Mouse (Mus musculus) gastrocnemius, adult 18-20 months (tissue): ENCODE results near the gene 1700092M07Rik. TPM values are rescaled to one million over a fixed set of nuclear protein-coding genes. Genes with fewer than 3 reads are reported as not detected.

Source experiments
- DNase-seq: peaks from one replicate; pipeline ENCODE4 v3.0.0; 2021; ENCODE audit warnings: low spot score
- long read RNA-seq, 2 experiments: library from polyadenylated mRNA; stranded (forward); transcript quantifications; one replicate each; pipeline ENCODE4 v2.0.0; 2021
- total RNA-seq, 2 experiments: library from RNA; stranded (reverse); gene quantifications; 2 replicates each; pipeline ENCODE4 v1.2.3; 2021

The 1700092M07Rik gene
- 1 to 10 TPM in 1 of 2 experiments, not detected in 1; 1.0 TPM for total RNA-seq
- long read RNA-seq, experiment 1, result 0 reads
- long read RNA-seq, experiment 2, result 0 reads

GRCm38 (mm10) chr19:8740603-8741002 lies at the start of gene 1700092M07Rik:
TSS of gene 1700092M07Rik (plus strand) at chr19:8740718.
- no peak for DNase-seq

GRCm38 (mm10) chr19:8691871-8692539 lies 48.5 kb upstream of the 1700092M07Rik start:
- no peak for DNase-seq

- DNase-seq, result no peak
Measured at GRCm38 (mm10) chr19:8692740-8693139, 47.8 kb upstream of the 1700092M07Rik start.

- no peak for DNase-seq
Measured at GRCm38 (mm10) chr19:8695330-8695729, 45.2 kb upstream of the 1700092M07Rik start.

DNA sequence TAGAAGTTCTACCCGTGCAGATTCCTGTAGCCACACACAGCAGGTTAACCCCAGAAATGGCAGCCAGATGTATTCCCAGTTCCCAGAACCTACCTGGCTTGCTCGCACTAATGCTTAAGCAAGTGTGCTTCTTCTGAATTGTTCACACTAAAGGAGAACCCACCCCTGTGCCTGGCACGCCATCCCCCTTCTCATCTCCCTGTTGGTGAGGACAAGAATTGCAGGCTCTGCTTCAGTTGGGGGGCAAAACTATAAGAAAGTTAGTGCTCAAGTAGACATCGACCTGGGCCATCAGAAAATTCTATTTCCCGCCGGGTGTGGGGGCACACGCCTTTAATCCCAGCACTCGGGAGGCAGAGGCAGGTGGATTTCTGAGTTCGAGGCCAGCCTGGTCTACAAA lies 40.9 kb upstream of the 1700092M07Rik start:
- DNase-seq, result no peak

GRCm38 (mm10) chr19:8702458-8702857 lies 38.1 kb upstream of the 1700092M07Rik start:
- DNase-seq, result no peak

DNA sequence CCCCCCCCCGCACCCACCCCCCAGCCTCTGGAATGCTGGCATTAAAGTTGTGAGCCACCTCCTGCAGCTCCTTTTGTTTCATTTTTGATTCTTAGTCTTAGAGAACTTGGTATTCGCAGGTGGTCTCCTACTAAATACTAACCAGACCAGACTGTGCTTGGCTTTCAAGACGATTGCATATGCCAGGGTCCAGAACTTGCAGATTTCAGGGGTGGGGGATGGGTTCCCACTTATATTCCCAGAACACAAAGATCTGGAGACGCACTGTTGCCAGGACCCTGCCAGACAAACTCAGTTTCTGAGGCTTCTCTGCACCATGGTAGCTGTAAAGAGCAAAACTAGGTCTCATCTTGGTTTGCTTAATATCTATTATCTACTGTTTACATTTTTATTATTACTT lies 36.9 kb upstream of the 1700092M07Rik start:
- DNase-seq, result no peak

DNA sequence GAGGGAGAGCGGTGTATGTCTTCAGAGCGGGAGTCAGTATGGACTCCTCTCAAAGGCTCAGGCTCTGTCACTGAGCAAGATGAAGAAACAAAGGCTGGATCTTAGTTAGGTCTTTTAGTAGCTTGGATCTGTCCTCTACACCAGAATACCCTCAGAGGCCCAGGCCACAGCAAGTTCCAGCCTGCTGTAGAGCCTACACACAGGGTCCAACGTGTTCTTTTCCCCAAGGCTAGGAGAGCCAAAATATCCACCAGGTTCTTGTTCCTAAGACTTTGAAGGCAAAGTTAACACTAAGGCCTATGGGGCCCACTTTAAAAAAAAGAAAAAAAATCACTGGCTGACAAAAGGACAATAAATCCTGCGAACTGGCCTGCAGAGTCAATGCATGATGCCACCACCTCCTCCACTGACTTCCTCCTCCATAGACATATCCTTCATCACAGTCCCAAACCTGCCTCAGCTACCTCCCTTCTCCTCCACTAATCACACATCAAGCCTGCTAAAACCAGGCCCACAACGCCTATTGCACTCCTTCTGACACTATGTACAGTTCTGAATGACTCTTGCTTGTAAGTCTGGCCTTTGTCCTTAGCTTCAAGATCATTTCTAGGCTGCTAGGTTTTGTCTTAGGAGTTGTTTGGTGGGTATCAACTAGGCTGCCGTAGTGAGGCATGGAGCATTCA lies 35.4 kb upstream of the 1700092M07Rik start:
- no peak for DNase-seq

- no peak for DNase-seq
Measured at GRCm38 (mm10) chr19:8706132-8706667, 34.3 kb upstream of the 1700092M07Rik start.

DNA sequence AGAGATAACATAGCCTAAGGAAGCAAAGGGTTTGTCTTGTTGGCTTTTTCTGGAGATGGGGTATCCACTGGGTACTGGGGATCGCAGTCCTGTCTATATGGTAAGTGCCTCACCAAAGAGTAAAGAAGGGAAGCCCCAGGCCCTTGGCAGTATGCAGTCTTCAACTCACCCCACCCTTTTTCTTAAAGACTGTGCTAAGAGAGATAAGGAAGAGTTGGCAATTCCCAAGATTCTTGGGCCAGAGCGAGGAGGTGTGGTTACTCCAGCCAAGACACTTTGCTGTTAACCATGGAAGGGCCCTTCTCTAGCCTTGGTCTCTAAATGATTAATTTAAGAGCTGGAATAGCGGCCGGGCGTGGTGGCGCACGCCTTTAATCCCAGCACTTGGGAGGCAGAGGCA lies 33.6 kb upstream of the 1700092M07Rik start:
- DNase-seq, result no peak

DNA sequence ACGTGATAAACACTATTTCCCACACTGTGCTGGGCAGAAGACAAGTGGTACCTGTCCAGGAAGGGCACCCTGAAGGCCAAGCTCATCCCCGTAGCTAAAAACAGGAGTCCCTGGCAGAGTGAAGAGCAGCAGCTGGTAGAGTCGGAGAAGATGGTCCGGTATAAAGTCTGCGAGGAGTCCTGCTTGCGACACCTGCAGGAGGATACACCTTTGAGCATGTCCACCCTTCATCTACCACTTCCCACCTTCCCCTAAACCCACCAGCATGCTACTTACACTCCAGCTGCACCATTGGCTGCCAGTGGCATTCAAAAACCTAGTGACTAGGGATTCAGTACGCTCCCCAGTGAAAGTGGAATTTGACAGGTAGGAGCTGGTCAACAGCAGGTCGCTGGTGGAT lies 31.6 kb upstream of the 1700092M07Rik start:
- no peak for DNase-seq

GRCm38 (mm10) chr19:8710057-8710456 lies 30.5 kb upstream of the 1700092M07Rik start:
- DNase-seq, result no peak

- DNase-seq, result no peak
Measured at GRCm38 (mm10) chr19:8711506-8711905, 29.0 kb upstream of the 1700092M07Rik start.

DNA sequence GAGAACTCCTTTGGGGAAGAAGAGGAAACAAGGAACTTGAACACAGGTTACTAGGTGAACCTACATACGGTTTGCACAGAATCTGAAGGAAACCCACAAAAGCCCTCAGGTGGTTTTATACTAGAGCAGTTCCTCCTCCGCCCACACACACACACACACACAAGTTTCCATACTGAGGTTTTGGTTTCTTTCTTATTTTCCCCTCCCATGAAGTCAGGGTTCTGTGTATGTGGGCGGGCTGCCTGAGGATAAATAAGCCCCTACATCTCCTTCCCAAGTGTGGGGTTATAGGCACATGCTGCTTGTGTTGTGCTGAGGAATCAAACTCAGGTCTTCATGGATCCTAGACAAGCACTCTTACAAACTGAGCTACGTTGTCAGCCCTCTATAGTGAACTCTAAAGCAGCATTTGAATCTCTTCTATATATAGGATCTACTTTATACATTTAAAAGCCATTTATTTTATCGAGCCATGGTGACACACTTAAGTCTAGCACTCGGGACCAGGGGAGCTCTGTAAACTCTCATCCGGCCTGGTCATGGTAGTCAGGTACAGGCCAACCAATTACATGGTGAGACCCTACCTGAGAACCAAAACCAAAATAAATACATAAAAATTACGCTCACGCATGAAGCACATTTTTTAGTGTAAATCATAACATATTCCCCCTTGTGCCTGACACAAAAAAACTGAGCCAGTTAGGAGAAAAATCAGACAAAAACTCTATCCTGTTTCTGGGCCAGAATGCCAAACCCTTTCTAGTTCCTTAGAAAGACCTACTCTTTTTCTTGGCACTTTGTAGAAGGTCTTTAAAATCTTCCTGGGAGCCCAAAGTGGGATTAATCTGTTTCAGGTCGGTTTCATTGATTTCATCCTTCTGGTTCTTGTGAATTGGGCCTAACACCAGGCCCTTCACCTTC lies 28.3 kb upstream of the 1700092M07Rik start:
- DNase-seq, result no peak

DNA sequence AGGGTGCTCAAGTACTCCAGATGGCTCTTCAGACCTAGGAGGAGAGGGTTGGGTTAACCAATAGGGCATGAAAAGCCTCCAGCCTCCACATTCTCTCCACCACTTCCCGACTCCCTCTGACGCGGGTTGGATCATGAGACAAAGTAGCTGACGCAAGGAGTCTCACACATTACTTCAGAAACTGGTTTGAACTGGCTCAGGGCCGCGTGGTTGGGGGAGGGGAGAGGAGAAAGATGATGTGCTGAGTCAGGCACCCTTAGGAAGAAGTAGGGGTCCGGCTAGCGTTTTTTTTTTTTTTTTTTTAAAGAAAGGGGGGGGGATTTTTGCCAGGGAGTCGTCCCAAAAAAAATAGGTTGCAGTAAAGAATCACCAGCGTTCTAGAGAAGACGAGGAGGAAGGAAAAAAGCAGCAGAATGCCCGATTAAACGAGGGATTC lies 27.6 kb upstream of the 1700092M07Rik start:
- DNase-seq, result peak; percentile 63

DNA sequence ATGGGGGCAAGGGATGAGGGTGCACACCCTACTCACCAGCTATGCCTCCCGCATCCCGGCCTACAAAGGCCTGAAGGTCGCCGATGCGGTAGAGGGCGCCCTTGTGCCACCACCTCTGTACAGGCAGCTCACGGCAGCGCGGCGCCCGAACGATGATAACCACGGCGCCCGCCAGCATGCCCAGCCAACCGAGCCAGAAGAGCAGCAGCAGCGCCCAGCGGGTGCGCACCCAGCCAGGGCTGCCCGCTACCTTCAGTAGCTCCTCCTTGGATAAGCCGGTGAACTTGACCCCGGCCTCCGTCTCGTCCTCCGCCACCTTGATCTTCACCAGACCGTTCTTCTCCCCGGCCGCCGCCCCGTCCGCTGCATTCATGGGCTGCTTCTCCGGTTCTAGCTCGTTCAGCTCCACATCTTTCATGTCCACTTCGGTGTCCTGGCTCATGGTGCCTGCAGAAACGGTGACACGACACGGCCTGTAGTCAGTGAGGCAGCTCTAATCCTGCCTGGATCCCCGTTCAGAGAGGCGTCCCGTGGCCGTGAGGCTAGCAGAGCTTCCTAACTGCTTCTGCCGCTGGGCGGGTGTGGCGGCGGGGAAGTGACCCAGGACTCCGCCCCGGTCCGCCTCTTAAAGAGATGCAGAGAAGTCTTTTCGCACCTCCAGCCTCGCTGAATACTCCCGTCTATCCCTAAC lies 27.1 kb upstream of the 1700092M07Rik start:
- peak; percentile 92 for DNase-seq

- no peak for DNase-seq
Measured at GRCm38 (mm10) chr19:8713997-8714652, 26.4 kb upstream of the 1700092M07Rik start.

GRCm38 (mm10) chr19:8714653-8715481 lies 25.7 kb upstream of the 1700092M07Rik start:
- DNase-seq, result no peak
